Mouse (Mus musculus): ENCODE results near the gene Pknox1. TPM values are rescaled to one million over a fixed set of nuclear protein-coding genes. Genes with fewer than 3 reads are reported as not detected.

Gene Pknox1
- polyA plus RNA-seq, 1 experiment from 2014 or later, result 9.5 TPM

DNA sequence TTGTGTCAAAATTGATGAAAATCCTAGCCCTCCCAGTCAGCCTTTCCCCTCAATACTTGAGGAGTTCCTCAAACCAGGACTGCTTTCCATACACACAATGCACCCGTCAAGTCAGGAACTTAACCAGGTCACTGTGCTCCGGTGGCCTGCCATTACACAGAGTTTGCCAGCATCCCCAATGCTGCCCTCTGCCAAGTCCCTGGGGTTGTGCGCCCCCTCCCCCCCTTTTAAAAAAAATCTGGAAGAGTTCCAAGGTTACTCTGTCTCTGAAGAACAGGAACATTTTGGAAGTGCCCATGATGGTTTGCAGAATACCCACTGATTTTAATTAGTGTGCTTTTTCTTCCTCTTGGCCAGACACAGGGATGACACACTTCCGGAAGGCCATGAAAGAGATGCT lies 75.1 kb downstream of the Pknox1 start:
- H3K27me3 ChIP-seq (ENCODE audit: control insufficient read depth, insufficient read depth, low read length), result no peaks in the 10 kb centered on the region
- H3K27ac ChIP-seq (replicated peaks), result no peak overlapping the region
- WGBS, result 60% methylated on average over 4 of the region's 4 CpGs
- ATAC-seq (ENCODE audit: low FRiP score, low TSS enrichment) (no peak), DNase-seq (ENCODE audit: low spot score) (no peak)
- H3K9ac ChIP-seq (ENCODE audit: low read length), result no peak overlapping the region
- no peaks in the 10 kb centered on the region for H3K9me3 ChIP-seq (ENCODE audit: control insufficient read depth, low read length)
- H3K4me3 ChIP-seq (ENCODE audit: low read depth, low read length), result no peak overlapping the region
- no peaks in the 10 kb centered on the region for H3K36me3 ChIP-seq (ENCODE audit: control insufficient read depth, insufficient read depth, low read length)
- H3K4me2 ChIP-seq (replicated peaks; ENCODE audit: low read depth), result no peak overlapping the region
- TF ChIP-seq EP300 (optimal IDR thresholded peaks at IDR 0.05) (no peak), CTCF (IDR thresholded peaks at IDR 0.05; ENCODE audit: low read depth) (no peak)
- H3K4me1 ChIP-seq (replicated peaks; ENCODE audit: control insufficient read depth, insufficient read depth), result peaks cover 6% of the 10 kb centered on the region; the same call in 1 of the 2 replicates

- Histone ChIP-seq H3K9me3 (ENCODE audit: control insufficient read depth, low read length) (no peaks in the 10 kb centered on the region), H3K36me3 (ENCODE audit: control insufficient read depth, insufficient read depth, low read length) (peaks cover 3% of the 10 kb centered on the region), H3K27me3 (ENCODE audit: control insufficient read depth, insufficient read depth, low read length) (no peaks in the 10 kb centered on the region), H3K27ac (replicated peaks) (no peak overlapping the region), H3K4me3 (ENCODE audit: low read depth, low read length) (no peak overlapping the region), H3K4me2 (replicated peaks; ENCODE audit: low read depth) (no peak overlapping the region), H3K9ac (ENCODE audit: low read length) (no peak overlapping the region), H3K4me1 (replicated peaks; ENCODE audit: control insufficient read depth, insufficient read depth) (no peaks in the 10 kb centered on the region)
- ATAC-seq (ENCODE audit: low FRiP score, low TSS enrichment), result no peak
- 47% methylated on average over 8 of the region's 8 CpGs for WGBS
- TF ChIP-seq EP300 (optimal IDR thresholded peaks at IDR 0.05) (no peak), CTCF (IDR thresholded peaks at IDR 0.05; ENCODE audit: low read depth) (no peak)
- DNase-seq (ENCODE audit: low spot score), result no peak
These were observed 77.8 kb downstream of the Pknox1 start for GRCm38 (mm10) chr17:31642331-31642730.

DNA sequence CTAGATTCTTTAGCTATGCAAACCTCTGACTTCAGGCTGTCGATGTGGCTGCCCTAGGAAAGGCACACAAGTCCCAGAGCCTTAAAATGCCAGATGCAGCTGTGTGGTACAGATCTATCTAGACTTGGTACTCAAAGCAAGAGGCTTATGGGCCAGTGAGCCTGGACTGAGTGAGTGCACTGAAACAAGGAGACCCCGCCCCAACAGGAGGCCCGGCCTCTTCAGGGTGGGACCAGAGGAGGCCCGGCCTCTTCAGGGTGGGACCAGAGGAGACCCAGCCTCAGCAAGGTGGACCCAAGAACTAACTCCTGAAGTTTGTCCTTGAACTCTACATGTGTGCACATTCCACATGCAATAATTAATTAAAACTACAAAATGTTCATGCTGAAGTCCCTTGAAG lies 78.4 kb downstream of the Pknox1 start:
- WGBS, result 72% methylated on average over 4 of the region's 4 CpGs

GRCm38 (mm10) chr17:31646199-31647002 lies 81.9 kb downstream of the Pknox1 start:
- TF ChIP-seq CTCF (IDR thresholded peaks at IDR 0.05; ENCODE audit: low read depth), result 0 out of 2 replicates have a peak, but pooled peaks have one; percentile 0
- TF ChIP-seq EP300 (optimal IDR thresholded peaks at IDR 0.05), result no peak
- Histone ChIP-seq H3K27me3 (ENCODE audit: control insufficient read depth, insufficient read depth, low read length) (no peaks in the 10 kb centered on the region), H3K9ac (ENCODE audit: low read length) (no peak overlapping the region), H3K27ac (replicated peaks) (no peak overlapping the region), H3K4me2 (replicated peaks; ENCODE audit: low read depth) (no peak overlapping the region), H3K4me1 (replicated peaks; ENCODE audit: control insufficient read depth, insufficient read depth) (no peaks in the 10 kb centered on the region), H3K36me3 (ENCODE audit: control insufficient read depth, insufficient read depth, low read length) (peaks cover 28% of the 10 kb centered on the region), H3K4me3 (ENCODE audit: low read depth, low read length) (no peak overlapping the region), H3K9me3 (ENCODE audit: control insufficient read depth, low read length) (no peaks in the 10 kb centered on the region)
- ATAC-seq (ENCODE audit: low FRiP score, low TSS enrichment) (no peak; the same call in 1 of the 2 replicates), DNase-seq (ENCODE audit: low spot score) (no peak)
- 99% methylated on average over 5 of the region's 5 CpGs for WGBS

More for the DNA sequence above, 78.4 kb downstream of the Pknox1 start:
- Histone ChIP-seq H3K4me1 (replicated peaks; ENCODE audit: control insufficient read depth, insufficient read depth) (no peaks in the 10 kb centered on the region), H3K9ac (ENCODE audit: low read length) (no peak overlapping the region), H3K4me2 (replicated peaks; ENCODE audit: low read depth) (no peak overlapping the region), H3K9me3 (ENCODE audit: control insufficient read depth, low read length) (no peaks in the 10 kb centered on the region), H3K4me3 (ENCODE audit: low read depth, low read length) (no peak overlapping the region), H3K36me3 (ENCODE audit: control insufficient read depth, insufficient read depth, low read length) (peaks cover 9% of the 10 kb centered on the region), H3K27me3 (ENCODE audit: control insufficient read depth, insufficient read depth, low read length) (no peaks in the 10 kb centered on the region), H3K27ac (replicated peaks) (no peak overlapping the region)
- TF ChIP-seq EP300 (optimal IDR thresholded peaks at IDR 0.05) (no peak), CTCF (IDR thresholded peaks at IDR 0.05; ENCODE audit: low read depth) (no peak)
- ATAC-seq (ENCODE audit: low FRiP score, low TSS enrichment), result no peak
- no peak for DNase-seq (ENCODE audit: low spot score)

DNA sequence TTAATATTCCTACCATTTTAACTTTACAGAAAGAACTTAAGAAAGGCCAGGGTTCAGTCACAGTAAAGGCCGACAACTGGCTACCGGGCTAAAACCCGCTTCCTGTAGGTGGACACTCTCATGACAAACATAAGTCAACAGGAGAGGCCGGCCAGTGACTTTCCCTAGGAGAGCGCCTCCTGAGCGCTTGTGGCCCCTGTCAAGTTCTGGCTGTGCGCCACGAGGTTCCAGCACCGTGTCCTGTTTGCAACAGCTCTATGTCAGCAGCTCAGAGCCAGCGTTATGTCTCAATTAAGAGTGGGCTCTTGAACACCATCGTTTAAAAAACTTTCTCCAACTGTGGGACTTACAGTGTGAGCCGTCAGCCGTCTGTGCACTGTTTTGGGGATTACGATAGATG lies 87.6 kb downstream of the Pknox1 start:
- Histone ChIP-seq H3K4me1 (replicated peaks; ENCODE audit: control insufficient read depth, insufficient read depth) (no peaks in the 10 kb centered on the region), H3K9me3 (ENCODE audit: control insufficient read depth, low read length) (no peaks in the 10 kb centered on the region), H3K9ac (ENCODE audit: low read length) (no peak overlapping the region), H3K4me2 (replicated peaks; ENCODE audit: low read depth) (no peak overlapping the region), H3K4me3 (ENCODE audit: low read depth, low read length) (no peak overlapping the region), H3K27me3 (ENCODE audit: control insufficient read depth, insufficient read depth, low read length) (no peaks in the 10 kb centered on the region), H3K36me3 (ENCODE audit: control insufficient read depth, insufficient read depth, low read length) (peaks cover 36% of the 10 kb centered on the region), H3K27ac (replicated peaks) (no peak overlapping the region)
- no peak for DNase-seq (ENCODE audit: low spot score)
- TF ChIP-seq CTCF (IDR thresholded peaks at IDR 0.05; ENCODE audit: low read depth) (no peak), EP300 (optimal IDR thresholded peaks at IDR 0.05) (no peak)
- no peak for ATAC-seq (ENCODE audit: low FRiP score, low TSS enrichment)
- WGBS, result 74% methylated on average over 14 of the region's 14 CpGs

- H3K4me2 ChIP-seq (replicated peaks; ENCODE audit: low read depth), result no peak overlapping the region
- DNase-seq (ENCODE audit: low spot score), result no peak
- no peak for ATAC-seq (ENCODE audit: low FRiP score, low TSS enrichment)
- no peak overlapping the region for H3K4me3 ChIP-seq (ENCODE audit: low read depth, low read length)
- H3K36me3 ChIP-seq (ENCODE audit: control insufficient read depth, insufficient read depth, low read length), result peaks cover 27% of the 10 kb centered on the region
- no peak overlapping the region for H3K27ac ChIP-seq (replicated peaks)
- H3K9ac ChIP-seq (ENCODE audit: low read length), result no peak overlapping the region
- H3K4me1 ChIP-seq (replicated peaks; ENCODE audit: control insufficient read depth, insufficient read depth), result no peaks in the 10 kb centered on the region
- no peaks in the 10 kb centered on the region for H3K27me3 ChIP-seq (ENCODE audit: control insufficient read depth, insufficient read depth, low read length)
- no peaks in the 10 kb centered on the region for H3K9me3 ChIP-seq (ENCODE audit: control insufficient read depth, low read length)
- TF ChIP-seq EP300 (optimal IDR thresholded peaks at IDR 0.05) (no peak), CTCF (IDR thresholded peaks at IDR 0.05; ENCODE audit: low read depth) (no peak)
- WGBS, result 38% methylated on average over 6 of the region's 6 CpGs
These were observed 88.7 kb downstream of the Pknox1 start for GRCm38 (mm10) chr17:31653277-31653676.

Data from stomach, postnatal 0 days (tissue).